Mouse (Mus musculus): Measurements from ENCODE around the gene Col4a2. TPM values are rescaled to one million over a fixed set of nuclear protein-coding genes. Genes with fewer than 3 reads are reported as not detected.

The Col4a2 gene
- polyA plus RNA-seq, 1 experiment from 2014 or later, result 56.3 TPM

DNA sequence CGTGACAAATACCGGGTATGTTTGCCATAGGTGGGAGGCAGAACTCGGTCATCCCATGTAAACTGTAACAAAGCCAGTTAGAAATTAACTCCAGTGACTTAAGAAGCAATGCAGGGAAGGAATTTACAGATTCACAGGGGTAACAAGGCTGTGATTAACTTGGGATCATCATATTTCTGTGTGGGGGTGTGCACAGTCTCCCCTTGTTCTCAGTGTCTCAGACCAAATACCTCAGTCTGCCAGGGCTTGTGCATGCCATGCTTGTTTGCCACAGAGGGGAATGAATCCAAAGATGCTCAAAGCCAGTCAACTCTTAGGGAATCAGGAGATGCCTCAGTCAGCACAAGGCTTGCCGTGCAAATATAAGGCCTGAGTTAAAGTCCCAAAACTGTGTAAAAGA, 89.6 kb downstream of the Col4a2 start:
- Histone ChIP-seq H3K36me3 (peaks cover 28% of the 10 kb centered on the region), H3K27ac (no peak overlapping the region), H3K4me3 (replicated peaks) (no peak overlapping the region), H3K27me3 (no peaks in the 10 kb centered on the region), H3K9me3 (no peaks in the 10 kb centered on the region), H3K4me2 (no peak overlapping the region), H3K9ac (replicated peaks) (no peak overlapping the region), H3K4me1 (replicated peaks) (peaks cover 26% of the 10 kb centered on the region)
- ATAC-seq (ENCODE audit: insufficient number of reproducible peaks, insufficient read depth, low FRiP score, low TSS enrichment, low read depth), result no peak
- 93% methylated on average over 4 of the region's 4 CpGs for WGBS

DNA sequence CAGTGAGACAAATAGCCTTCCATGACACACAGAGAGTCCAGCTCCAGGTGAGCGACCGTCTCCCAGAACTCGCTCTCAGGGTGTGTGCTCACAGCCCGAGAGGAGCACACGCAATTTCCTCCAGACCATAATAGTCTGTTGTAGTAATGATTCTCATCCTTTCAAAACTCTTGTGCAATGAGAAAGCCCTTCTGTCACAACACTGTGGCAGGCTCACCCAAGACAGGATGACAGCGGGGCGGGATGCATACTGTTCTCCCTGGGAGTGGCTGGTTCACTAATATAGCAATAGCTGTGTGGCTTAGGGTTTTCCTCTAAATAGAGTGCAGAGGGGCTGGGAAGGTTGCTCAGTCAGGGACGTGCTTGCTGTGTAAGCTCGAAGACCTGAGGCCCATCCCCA, 91.2 kb downstream of the Col4a2 start:
- no peak overlapping the region for H3K9ac ChIP-seq (replicated peaks)
- no peaks in the 10 kb centered on the region for H3K9me3 ChIP-seq
- no peak overlapping the region for H3K4me3 ChIP-seq (replicated peaks)
- no peak for ATAC-seq (ENCODE audit: insufficient number of reproducible peaks, insufficient read depth, low FRiP score, low TSS enrichment, low read depth)
- H3K4me1 ChIP-seq (replicated peaks), result peaks cover 26% of the 10 kb centered on the region
- 93% methylated on average over 9 of the region's 9 CpGs for WGBS
- H3K27ac ChIP-seq, result no peak overlapping the region
- no peaks in the 10 kb centered on the region for H3K27me3 ChIP-seq
- H3K36me3 ChIP-seq, result peaks cover 41% of the 10 kb centered on the region
- H3K4me2 ChIP-seq, result no peak overlapping the region

DNA sequence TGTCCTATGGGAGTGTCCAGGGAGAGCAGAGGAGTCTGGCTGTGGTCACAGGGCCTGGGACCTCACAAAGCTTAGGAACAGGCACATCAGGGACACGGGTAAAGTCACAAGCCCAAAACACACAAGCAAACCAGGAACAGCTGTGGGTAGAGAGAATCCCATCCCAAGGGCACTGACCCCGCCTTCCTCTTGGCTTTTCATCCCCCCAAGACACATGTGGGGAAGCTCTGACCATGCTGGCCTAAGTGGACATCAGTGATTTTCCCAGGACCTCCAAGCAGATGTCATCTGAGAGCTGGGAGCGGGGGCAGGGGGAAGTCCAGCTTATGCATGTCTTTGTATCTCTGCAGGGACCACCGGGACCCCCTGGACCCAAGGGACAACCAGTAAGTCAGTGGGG, 92.0 kb downstream of the Col4a2 start:
- H3K27ac ChIP-seq, result no peak overlapping the region
- no peaks in the 10 kb centered on the region for H3K9me3 ChIP-seq
- no peak for ATAC-seq (ENCODE audit: insufficient number of reproducible peaks, insufficient read depth, low FRiP score, low TSS enrichment, low read depth)
- WGBS, result 65% methylated on average over 4 of the region's 4 CpGs
- H3K4me2 ChIP-seq, result no peak overlapping the region
- H3K4me1 ChIP-seq (replicated peaks), result peaks cover 23% of the 10 kb centered on the region
- no peak overlapping the region for H3K9ac ChIP-seq (replicated peaks)
- H3K27me3 ChIP-seq, result no peaks in the 10 kb centered on the region
- no peak overlapping the region for H3K4me3 ChIP-seq (replicated peaks)
- H3K36me3 ChIP-seq, result peaks cover 49% of the 10 kb centered on the region

DNA sequence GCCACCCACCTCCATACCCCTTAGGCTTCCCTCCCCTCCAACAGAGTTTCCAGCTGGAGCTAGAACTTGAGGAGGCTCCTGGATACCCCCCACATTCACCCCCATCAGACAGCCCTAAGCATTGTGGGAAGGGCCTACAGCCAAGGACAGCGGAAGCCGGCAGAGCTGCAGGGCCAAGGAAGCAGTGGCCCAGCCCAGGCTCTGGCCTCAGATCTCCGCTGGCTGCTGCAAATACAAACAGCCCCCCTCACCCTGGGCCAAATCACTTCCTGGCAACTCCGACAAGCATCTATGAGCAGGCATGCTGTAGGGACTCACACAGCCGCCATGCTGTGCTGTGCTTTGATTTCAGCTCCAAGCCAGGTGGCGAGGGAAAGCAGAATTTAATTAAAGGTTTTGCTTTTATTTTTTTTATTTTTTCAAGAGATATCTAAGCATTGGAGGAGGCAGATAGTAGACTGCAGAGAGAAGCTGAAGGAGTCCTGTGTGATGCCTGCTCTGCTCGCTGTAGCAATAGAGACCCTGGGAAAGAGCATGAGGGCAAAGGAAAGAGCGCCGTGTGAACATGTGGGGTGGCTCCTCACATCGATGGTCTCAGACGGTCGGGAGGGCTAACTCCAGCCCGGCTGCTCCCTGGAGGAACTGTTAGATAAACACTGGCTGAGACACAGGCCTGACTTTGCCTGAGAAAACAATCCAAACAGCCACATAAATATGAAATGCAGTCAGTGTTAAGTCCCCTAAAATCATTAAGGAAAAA, 93.3 kb downstream of the Col4a2 start:
- peak; percentile 12; the same call in 1 of the 2 replicates for ATAC-seq (ENCODE audit: insufficient number of reproducible peaks, insufficient read depth, low FRiP score, low TSS enrichment, low read depth)
- H3K36me3 ChIP-seq, result peaks cover 60% of the 10 kb centered on the region
- peak overlapping the region; percentile 53; the same call in 1 of the 2 replicates for H3K27ac ChIP-seq

DNA sequence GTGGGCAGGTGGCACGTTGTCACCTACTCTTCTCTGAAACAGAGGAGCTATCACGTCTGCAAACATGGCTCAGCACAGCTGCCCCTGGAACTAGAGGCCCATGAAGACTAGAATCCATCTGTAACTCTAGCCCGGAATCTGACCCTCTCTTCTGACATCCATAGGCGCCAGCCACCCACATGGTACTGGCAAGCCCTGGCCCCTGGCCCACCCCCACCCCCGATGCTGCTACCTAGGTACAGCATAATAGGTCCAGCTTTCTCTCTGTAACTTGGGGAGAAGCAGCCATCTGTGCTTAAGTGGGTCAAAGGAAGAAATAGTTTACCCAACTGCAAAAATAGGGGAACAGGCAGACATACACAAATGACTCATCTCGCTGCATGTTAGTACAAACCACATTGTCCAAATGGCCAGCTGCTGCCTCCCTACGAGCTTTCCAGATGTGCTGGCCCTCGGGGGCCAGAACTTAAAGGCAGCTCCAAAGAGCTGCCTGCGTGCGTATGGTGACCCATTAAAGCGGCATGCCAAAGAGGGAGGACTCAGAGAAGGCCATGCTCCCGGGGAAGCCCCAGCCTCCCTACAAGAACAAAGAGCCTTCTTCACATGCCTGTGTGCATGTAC, 99.0 kb downstream of the Col4a2 start:
- Histone ChIP-seq H3K4me2 (no peak overlapping the region), H3K9ac (replicated peaks) (no peak overlapping the region), H3K4me1 (replicated peaks) (peaks cover 18% of the 10 kb centered on the region), H3K27ac (peak overlapping the region; percentile 72), H3K27me3 (no peaks in the 10 kb centered on the region), H3K4me3 (replicated peaks) (no peak overlapping the region), H3K9me3 (no peaks in the 10 kb centered on the region), H3K36me3 (peaks cover 64% of the 10 kb centered on the region)
- WGBS, result 43% methylated on average over 12 of the region's 12 CpGs
- ATAC-seq (ENCODE audit: insufficient number of reproducible peaks, insufficient read depth, low FRiP score, low TSS enrichment, low read depth), result peak; percentile 24; the same call in 1 of the 2 replicates

More for the DNA sequence above, 93.3 kb downstream of the Col4a2 start:
- Histone ChIP-seq H3K9me3 (no peaks in the 10 kb centered on the region), H3K4me3 (replicated peaks) (no peak overlapping the region), H3K4me1 (replicated peaks) (peaks cover 13% of the 10 kb centered on the region), H3K9ac (replicated peaks) (no peak overlapping the region), H3K4me2 (no peak overlapping the region), H3K27me3 (no peaks in the 10 kb centered on the region)
- WGBS, result 39% methylated on average over 13 of the region's 13 CpGs

DNA sequence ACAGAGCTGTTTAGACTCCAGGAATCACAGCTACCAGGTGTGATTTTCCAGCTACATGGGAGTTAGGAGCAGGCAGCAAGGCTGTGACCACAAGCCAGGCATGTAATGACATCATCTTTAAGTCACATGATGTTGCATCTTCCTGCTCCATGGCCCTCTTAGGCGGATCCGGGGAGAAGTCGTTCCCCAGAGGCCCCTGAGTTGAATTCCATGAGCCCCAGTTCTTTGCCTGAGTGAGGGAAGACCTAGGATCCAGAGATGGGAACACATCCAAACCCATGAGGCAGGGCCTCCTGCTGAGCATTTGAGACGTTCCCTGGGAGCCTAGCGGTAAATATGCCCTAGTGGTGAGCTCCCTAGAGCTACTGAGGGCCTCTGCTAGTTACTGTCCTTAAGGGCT, 99.8 kb downstream of the Col4a2 start:
- Histone ChIP-seq H3K27ac (peak overlapping the region; percentile 72), H3K36me3 (peaks cover 56% of the 10 kb centered on the region), H3K4me3 (replicated peaks) (no peak overlapping the region), H3K9ac (replicated peaks) (0 out of 2 replicates have a peak overlapping the region, but pooled peaks have one; percentile 5), H3K4me1 (replicated peaks) (peaks cover 18% of the 10 kb centered on the region), H3K9me3 (no peaks in the 10 kb centered on the region), H3K27me3 (no peaks in the 10 kb centered on the region), H3K4me2 (no peak overlapping the region)
- 76% methylated on average over 5 of the region's 5 CpGs for WGBS
- no peak for ATAC-seq (ENCODE audit: insufficient number of reproducible peaks, insufficient read depth, low FRiP score, low TSS enrichment, low read depth)

DNA sequence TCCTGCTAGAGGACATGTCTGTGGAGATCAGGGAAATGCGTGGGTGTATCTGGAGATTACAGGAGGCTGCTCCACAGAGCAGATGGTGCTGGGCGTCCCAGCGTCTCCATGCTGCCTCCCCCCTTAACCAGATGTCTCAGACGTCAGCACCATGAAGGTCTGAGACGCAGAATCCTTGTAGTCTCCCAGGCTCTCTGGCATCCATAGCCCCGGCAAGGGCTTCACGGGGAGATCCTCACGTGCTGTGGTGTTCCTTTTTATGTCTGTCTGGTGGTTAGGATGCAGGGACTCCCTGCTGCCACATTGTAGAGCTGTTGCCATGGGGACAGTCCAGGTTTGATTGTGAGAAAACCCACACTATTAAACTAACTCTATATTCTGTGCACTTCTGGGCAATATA, 101.7 kb downstream of the Col4a2 start:
- no peak overlapping the region for H3K4me3 ChIP-seq (replicated peaks)
- H3K36me3 ChIP-seq, result peaks cover 40% of the 10 kb centered on the region
- no peak overlapping the region for H3K9ac ChIP-seq (replicated peaks)
- ATAC-seq (ENCODE audit: insufficient number of reproducible peaks, insufficient read depth, low FRiP score, low TSS enrichment, low read depth), result no peak
- no peak overlapping the region for H3K4me2 ChIP-seq
- H3K4me1 ChIP-seq (replicated peaks), result peaks cover 18% of the 10 kb centered on the region
- H3K27me3 ChIP-seq, result no peaks in the 10 kb centered on the region
- H3K27ac ChIP-seq, result no peak overlapping the region
- H3K9me3 ChIP-seq, result no peaks in the 10 kb centered on the region
- WGBS, result 69% methylated on average over 8 of the region's 8 CpGs

DNA sequence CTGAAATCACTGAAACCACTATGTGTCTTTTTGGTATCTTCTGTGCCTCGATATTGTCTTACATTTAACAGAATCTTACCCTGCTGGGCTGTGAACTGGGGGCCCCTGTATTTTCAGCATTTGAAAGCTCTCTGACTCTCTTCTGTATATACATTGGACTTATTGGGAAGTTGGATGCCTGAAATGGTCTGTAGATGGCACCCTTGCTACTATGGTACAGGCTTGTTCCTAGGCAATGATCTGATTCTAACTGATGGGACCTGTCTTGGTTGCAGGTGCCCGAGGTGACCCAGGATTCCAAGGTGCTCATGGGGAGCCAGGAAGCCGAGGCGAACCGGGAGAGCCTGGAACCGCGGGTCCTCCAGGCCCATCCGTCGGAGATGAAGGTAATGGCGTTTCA, 102.5 kb downstream of the Col4a2 start:
- no peaks in the 10 kb centered on the region for H3K27me3 ChIP-seq
- peaks cover 18% of the 10 kb centered on the region for H3K4me1 ChIP-seq (replicated peaks)
- no peak overlapping the region for H3K9ac ChIP-seq (replicated peaks)
- peaks cover 33% of the 10 kb centered on the region for H3K36me3 ChIP-seq
- H3K27ac ChIP-seq, result no peak overlapping the region
- H3K9me3 ChIP-seq, result no peaks in the 10 kb centered on the region
- no peak overlapping the region for H3K4me3 ChIP-seq (replicated peaks)
- WGBS, result 87% methylated on average over 10 of the region's 10 CpGs
- H3K4me2 ChIP-seq, result no peak overlapping the region
- no peak for ATAC-seq (ENCODE audit: insufficient number of reproducible peaks, insufficient read depth, low FRiP score, low TSS enrichment, low read depth)

DNA sequence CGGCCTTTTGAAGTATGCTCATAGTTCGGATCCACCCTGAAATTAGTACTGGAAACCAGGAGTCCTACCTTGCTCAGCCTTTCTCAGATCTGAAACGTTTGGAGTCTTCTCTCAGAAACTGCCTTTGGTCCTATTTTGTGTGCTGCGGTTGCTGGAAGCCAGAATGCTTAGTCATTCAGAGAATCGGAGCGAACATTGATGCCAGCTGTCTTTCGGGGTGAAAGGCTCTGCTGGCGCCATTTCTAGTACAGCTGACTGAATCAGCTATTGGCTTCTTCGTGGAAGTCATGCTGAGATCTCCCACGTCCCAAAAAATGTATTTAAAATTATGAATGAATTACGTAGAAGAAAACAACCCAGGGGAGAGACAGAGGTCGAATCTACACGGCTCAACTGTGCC, 105.2 kb downstream of the Col4a2 start:
- H3K27ac ChIP-seq, result no peak overlapping the region
- WGBS, result 87% methylated on average over 13 of the region's 13 CpGs
- H3K36me3 ChIP-seq, result peaks cover 31% of the 10 kb centered on the region
- no peaks in the 10 kb centered on the region for H3K4me1 ChIP-seq (replicated peaks)
- no peak for ATAC-seq (ENCODE audit: insufficient number of reproducible peaks, insufficient read depth, low FRiP score, low TSS enrichment, low read depth)
- H3K9me3 ChIP-seq, result no peaks in the 10 kb centered on the region
- no peaks in the 10 kb centered on the region for H3K27me3 ChIP-seq
- no peak overlapping the region for H3K9ac ChIP-seq (replicated peaks)
- no peak overlapping the region for H3K4me2 ChIP-seq
- H3K4me3 ChIP-seq (replicated peaks), result no peak overlapping the region

DNA sequence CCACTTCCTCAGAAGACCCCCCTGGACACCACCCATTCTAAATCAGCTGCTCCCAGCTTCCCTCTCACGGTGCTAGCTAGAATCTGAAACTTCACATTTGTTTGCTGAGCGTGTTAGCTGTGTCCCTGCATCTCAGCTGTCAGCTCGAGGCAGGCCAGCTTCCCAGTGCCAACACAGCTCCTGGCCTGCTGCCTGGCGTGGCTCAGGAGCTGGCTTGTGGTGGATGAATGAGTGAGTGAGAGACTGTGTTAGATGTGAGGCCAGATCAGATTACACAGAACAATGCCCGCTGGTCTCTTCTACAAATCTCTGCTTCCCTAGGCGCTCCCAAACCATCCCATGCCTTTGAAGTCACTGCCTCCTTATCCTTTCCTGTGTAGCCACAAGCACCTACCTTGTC, 106.6 kb downstream of the Col4a2 start:
- H3K27me3 ChIP-seq, result no peaks in the 10 kb centered on the region
- peaks cover 30% of the 10 kb centered on the region for H3K36me3 ChIP-seq
- no peak overlapping the region for H3K27ac ChIP-seq
- ATAC-seq (ENCODE audit: insufficient number of reproducible peaks, insufficient read depth, low FRiP score, low TSS enrichment, low read depth), result no peak
- no peak overlapping the region for H3K4me3 ChIP-seq (replicated peaks)
- H3K4me1 ChIP-seq (replicated peaks), result no peaks in the 10 kb centered on the region
- H3K9me3 ChIP-seq, result no peaks in the 10 kb centered on the region
- WGBS, result 42% methylated on average over 6 of the region's 6 CpGs
- H3K4me2 ChIP-seq, result no peak overlapping the region
- no peak overlapping the region for H3K9ac ChIP-seq (replicated peaks)

DNA sequence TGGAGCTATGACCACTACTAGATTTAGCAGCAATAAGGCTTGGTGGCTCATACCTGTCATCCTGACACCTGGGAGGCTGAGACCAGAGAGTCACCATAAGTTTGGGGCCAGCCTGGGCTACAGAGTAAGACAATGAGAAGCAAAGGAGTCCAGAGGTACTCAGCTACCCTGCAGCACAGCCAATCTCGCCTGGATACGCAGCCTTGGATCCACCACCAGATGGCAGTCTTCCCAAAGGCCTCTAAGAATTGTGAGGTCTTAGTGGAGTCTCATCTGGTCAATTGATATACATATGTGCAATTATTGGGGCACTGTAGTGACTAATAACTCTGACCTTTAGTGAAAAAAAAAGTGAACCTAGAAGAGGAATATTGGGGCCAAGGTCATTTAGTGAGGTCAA, 107.0 kb downstream of the Col4a2 start:
- Histone ChIP-seq H3K4me1 (replicated peaks) (no peaks in the 10 kb centered on the region), H3K27ac (no peak overlapping the region), H3K36me3 (peaks cover 33% of the 10 kb centered on the region), H3K27me3 (no peaks in the 10 kb centered on the region), H3K9me3 (no peaks in the 10 kb centered on the region), H3K9ac (replicated peaks) (no peak overlapping the region), H3K4me2 (no peak overlapping the region), H3K4me3 (replicated peaks) (no peak overlapping the region)
- no peak for ATAC-seq (ENCODE audit: insufficient number of reproducible peaks, insufficient read depth, low FRiP score, low TSS enrichment, low read depth)
- 10% methylated on average over 2 of the region's 2 CpGs for WGBS

Data from limb, embryonic 12.5 days (tissue).